Mouse (Mus musculus) hindbrain, embryonic 15.5 days (tissue): ENCODE results near the gene Pnpo. TPM values are rescaled to one million over a fixed set of nuclear protein-coding genes. Genes with fewer than 3 reads are reported as not detected.

Experiments
- ATAC-seq: fragments of 200-750 bp; cut with Nextera tagmentation; 2 replicates; pipeline ENCODE4 v1.8.0; 2017; ENCODE audit warnings: low read depth, moderate number of reproducible peaks, moderate TSS enrichment; ENCODE audit not compliant: low FRiP score
- H3K27ac ChIP-seq: fragments of 300-500 bp; sonication (generic); replicated peaks from 2 replicates; pipeline ENCODE4 v1.5.1; 2015; ENCODE audit warnings: mild to moderate bottlenecking, inconsistent platforms
- H3K27me3 ChIP-seq: fragments of 300-500 bp; sonication (generic); 2 replicates; pipeline ENCODE4 v1.6.1; 2015; ENCODE audit warnings: control low read depth, inconsistent platforms
- H3K36me3 ChIP-seq: fragments of 300-500 bp; sonication (generic); 2 replicates; pipeline ENCODE4 v1.6.1; 2015; ENCODE audit warnings: control low read depth, inconsistent platforms
- H3K4me1 ChIP-seq: fragments of 300-500 bp; sonication (generic); replicated peaks from 2 replicates; pipeline ENCODE4 v1.6.1; 2015; ENCODE audit warnings: control low read depth, inconsistent platforms
- H3K4me2 ChIP-seq: fragments of 300-500 bp; sonication (generic); 2 replicates; pipeline ENCODE4 v1.6.1; 2015; ENCODE audit warnings: moderate library complexity, mild to moderate bottlenecking, inconsistent platforms
- H3K4me3 ChIP-seq: fragments of 300-500 bp; sonication (generic); 2 replicates; pipeline ENCODE4 v1.5.1; 2015; ENCODE audit warnings: mild to moderate bottlenecking, inconsistent platforms
- H3K9ac ChIP-seq: fragments of 300-500 bp; sonication (generic); 2 replicates; pipeline ENCODE4 v1.6.1; 2015; ENCODE audit warnings: inconsistent platforms
- H3K9me3 ChIP-seq: fragments of 300-500 bp; sonication (generic); 2 replicates; pipeline ENCODE4 v1.6.1; 2016; ENCODE audit warnings: control low read depth, inconsistent platforms
- WGBS: fragments of 180-500 bp; shearing (Covaris S2); methylation state at CpG from one replicate; pipeline ENCODE4 v1.1.7; 2015; 5-methylcytosine and 5-hydroxymethylcytosine counted together
- polyA plus RNA-seq: library from polyadenylated mRNA; unstranded; fragments of >200 nt; fragmentation: Nextera tagmentation; extraction: Ambion mirVana; gene quantifications from 2 replicates; pipeline ENCODE4 v1.2.1, GENCODE M21; 2015

Gene Pnpo
- polyA plus RNA-seq, 1 experiment from 2014 or later = 30.4 TPM

GRCm38 (mm10) chr11:96891784-96892527 lies 51.8 kb downstream of the Pnpo start:
- peaks cover 21% of the 10 kb centered on the region for H3K4me1 ChIP-seq

More at GRCm38 (mm10) chr11:96891784-96892527, 51.8 kb downstream of the Pnpo start:
- Histone ChIP-seq H3K4me3 (no peak overlapping the region), H3K36me3 (no peaks in the 10 kb centered on the region), H3K9ac (no peak overlapping the region), H3K27ac (no peak overlapping the region), H3K27me3 (no peaks in the 10 kb centered on the region), H3K9me3 (no peaks in the 10 kb centered on the region), H3K4me2 (no peak overlapping the region)
- ATAC-seq = no peak
- 25% methylated on average over 14 of the region's 14 CpGs for WGBS

Other genes starting within 250 kb of the Pnpo start
- 55.6 and 64.2 TPM in 2 replicates for gene Snx11, start 166.4 kb downstream of the Pnpo start, polyA plus RNA-seq
- 66.0 and 78.0 TPM in 2 replicates for gene Cbx1, start 154.9 kb downstream of the Pnpo start, polyA plus RNA-seq
- 74.3 and 80.5 TPM in 2 replicates for gene Nfe2l1, start 114.0 kb downstream of the Pnpo start, polyA plus RNA-seq
- gene Copz2, start 94.1 kb downstream of the Pnpo start, polyA plus RNA-seq = 21.9 and 25.9 TPM in 2 replicates
- gene Cdk5rap3, start 27.5 kb downstream of the Pnpo start, polyA plus RNA-seq = 81.6 and 82.8 TPM in 2 replicates
- gene Prr15l, start 15.9 kb downstream of the Pnpo start, polyA plus RNA-seq = 0.35 and 0.41 TPM in 2 replicates
- 16.6 and 18.6 TPM in 2 replicates for gene Sp2, start 39.0 kb upstream of the Pnpo start, polyA plus RNA-seq
- gene Sp6, start 69.4 kb upstream of the Pnpo start, polyA plus RNA-seq = 0.43 and 0.62 TPM in 2 replicates
- 14.5 and 15.1 TPM in 2 replicates for gene Scrn2, start 86.0 kb upstream of the Pnpo start, polyA plus RNA-seq
- gene Lrrc46, start 97.4 kb upstream of the Pnpo start, polyA plus RNA-seq = 3.3 and 3.6 TPM in 2 replicates
- 62.2 and 63.9 TPM in 2 replicates for gene Mrpl10, start 97.6 kb upstream of the Pnpo start, polyA plus RNA-seq
- gene Osbpl7, start 106.6 kb upstream of the Pnpo start, polyA plus RNA-seq = 12.1 and 12.2 TPM in 2 replicates
- 0.13 TPM in 1 of 2 replicates, not detected in the other for gene Tbx21, start 171.3 kb upstream of the Pnpo start, polyA plus RNA-seq
- 10.3 and 11.1 TPM in 2 replicates for gene Tbkbp1, start 207.5 kb upstream of the Pnpo start, polyA plus RNA-seq
- 31.8 and 33.9 TPM in 2 replicates for gene Kpnb1, start 243.9 kb upstream of the Pnpo start, polyA plus RNA-seq